Mouse (Mus musculus) kidney, postnatal 4 days (tissue): ENCODE results near the gene Pou3f3.

Experiments
- DNase-seq, 2 experiments: peaks; one replicate each; pipeline ENCODE4 v3.0.0; 2021; ENCODE audit warnings: mixed read lengths in 2 of 2

Pou3f3 gene

DNA sequence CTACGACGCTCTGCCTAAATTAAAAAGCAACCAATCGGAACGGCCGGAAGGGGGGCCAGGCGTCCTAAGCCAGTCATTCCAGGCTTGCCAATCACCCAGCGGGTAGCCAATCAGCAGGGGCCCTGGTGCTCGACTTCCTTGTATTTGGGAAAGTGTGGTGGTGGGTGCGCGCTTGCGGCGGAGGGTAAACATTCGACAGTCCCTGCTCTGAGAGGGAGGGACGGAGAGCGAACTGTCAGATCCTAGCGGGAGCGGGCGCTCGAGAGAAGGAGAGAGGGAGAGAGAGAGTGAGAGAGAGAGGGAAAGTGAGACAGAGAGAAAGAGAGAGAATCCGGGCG lies at the start of gene Pou3f3:
Pou3f3 (plus strand) TSS at position 191 of the 338 bp plus-strand sequence.
- peak; percentile 85 to 92 for DNase-seq

DNA sequence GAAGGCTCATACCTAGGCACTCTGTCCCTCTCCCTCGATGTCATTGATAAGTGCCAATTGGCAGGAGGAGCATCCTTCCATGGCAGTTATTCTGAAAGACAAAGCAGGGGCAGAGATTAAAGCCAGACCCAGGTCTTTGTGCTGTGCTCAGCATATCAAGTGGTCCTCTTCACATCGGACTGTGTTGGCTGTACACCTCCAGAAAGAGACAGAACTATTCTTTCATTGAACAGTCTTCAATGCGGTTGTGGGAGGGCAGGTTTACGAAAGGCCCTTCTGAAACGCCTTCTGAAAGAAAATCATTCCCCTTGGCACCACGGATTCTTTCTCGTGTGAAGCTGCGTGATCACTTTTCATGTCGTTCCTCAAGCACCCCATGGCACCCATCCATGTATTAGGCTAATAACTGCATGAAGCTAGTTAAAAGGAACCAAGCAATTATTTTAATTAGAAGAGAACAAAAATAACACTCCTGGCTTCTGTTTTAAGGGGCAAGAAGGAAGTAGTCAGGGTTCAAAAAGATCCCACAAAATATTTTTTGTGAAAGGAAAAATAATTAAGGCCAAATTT lies 47.1 kb upstream of the Pou3f3 start:
- no peak for DNase-seq

DNA sequence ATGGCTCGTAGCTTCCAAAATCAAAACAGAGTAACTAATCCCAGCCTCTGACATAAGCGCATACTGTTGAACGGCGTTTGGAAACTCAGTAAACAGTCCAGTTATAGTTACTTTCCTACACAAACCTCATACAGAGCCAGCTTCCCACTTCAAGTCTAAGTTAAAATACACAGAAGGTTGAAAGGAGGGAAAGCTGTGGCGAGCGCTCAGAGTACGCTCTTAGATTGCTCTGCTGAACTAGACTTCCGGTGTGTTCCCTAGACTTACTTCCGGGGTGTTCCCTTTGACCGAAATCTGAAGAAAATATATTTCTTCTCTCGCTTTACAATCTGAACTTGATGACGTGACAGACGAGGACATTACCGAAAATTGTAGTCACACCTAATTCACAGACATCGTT lies 44.1 kb upstream of the Pou3f3 start:
- no peak for DNase-seq

DNA sequence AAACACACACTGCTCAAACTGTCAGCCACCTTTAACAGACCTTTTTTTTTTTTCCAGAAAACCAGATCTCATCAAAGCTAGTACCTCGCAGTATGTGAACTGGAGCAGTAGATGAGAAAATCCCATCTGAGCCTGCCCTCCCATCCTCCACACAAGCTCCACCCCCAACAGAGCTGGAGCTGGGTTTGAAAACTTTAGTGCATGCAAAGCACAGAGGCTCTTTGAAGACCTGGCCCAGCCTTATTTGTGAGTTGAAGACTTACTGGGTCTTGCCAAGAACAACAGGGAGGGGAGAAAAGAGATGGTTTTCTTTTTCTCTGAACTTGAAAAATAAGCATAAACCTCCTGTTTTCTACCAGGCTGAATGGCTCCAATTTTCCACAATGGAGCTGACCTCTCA lies 28.0 kb upstream of the Pou3f3 start:
- no peak for DNase-seq

DNA sequence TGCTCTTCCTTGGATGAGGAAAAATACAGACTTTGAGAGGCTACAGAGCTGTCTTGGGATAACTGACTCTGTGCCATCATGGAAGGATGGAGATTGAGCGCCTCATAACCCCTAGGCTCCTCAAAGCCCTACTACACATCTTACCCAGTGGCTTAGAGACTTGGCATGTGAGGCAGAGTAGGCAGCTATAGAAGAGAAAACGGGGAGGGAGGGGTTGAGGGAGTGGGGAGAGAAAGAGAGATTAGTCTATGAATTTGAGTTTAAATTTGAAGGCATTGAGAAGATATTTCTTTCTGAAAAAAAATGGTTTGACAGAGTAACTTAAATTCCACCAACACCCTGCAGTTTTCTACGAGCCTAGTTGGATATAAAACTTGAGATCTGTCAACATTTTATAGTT lies 14.9 kb upstream of the Pou3f3 start:
- no peak for DNase-seq

DNA sequence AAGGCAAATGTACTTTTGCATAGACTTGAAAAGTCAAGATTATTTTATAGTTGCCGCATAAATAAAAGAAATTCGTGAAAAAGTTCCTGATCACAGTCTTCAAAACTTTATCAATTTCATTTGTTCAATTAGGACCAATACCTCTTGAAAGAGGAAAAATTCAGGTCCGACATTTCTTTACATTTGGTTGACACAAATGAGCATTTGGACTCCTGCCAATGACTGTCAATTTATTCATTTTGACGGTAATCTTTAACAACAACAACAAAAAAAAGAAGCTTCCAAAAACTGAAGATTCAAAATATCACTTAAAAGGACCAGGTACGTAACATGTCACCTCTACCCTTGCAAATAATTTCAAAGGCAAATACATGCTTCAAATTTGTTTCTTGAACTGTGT lies 13.8 kb upstream of the Pou3f3 start:
- no peak for DNase-seq

DNA sequence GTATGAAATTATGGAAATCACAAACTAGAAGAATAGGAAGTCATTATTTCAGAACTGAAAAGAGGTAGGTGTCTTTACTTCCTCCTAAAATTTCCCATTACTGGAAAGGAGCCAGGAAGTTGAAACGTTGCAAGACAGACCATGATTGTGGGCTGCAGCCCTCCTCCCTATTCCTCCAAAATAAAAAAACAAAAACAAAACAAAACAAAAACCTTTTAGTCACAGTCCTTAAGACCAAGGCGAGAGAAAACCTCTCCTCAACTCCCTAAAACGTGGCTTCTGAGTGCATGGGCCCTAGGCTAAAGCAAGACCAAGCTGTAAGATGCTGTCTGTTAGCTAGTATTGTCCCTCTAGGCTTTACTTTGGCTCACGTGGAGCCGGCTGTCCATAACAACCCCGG lies 11.7 kb upstream of the Pou3f3 start:
- no peak for DNase-seq

DNA sequence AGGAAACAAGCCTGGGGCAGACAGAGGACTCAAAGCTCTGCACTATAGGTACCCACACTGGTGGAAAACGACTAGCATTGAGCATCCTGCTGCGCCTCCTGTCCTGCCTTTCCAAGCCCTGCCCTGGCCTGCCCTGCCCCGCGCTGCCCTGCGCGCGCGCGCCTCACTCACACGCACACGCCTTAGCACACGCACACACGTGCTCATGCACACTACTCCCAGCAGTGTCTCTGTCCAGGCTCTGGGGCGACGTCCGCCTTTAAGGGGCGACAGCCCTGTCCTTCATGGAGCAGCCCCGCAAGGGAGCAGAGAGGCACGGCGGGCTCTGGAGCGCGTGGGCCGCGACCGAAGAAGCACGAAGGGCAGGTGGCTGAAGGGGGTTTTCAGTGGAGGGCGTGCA lies 11.2 kb upstream of the Pou3f3 start:
- DNase-seq = peak; percentile 34 to 55

DNA sequence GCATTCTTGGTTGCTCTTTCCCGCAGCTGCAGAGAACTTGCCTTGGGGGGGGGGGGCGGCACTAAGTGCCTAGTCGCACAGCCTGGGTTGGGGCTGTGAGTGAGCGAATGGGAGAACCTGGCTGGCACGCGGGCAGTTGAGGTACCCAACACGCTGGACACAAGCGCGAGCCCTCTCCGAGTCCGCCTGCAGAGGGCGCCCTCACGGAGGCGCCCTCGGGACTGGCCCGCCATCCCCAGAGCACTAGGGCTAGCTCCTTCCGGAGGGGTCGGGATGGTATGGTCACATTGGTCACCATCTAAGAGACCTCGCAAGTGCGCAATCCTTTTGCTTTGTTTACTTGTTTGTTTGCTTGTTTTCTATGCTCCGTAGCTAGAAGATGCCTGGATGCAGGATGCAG lies 10.8 kb upstream of the Pou3f3 start:
- peak; percentile 65 to 78 for DNase-seq

DNA sequence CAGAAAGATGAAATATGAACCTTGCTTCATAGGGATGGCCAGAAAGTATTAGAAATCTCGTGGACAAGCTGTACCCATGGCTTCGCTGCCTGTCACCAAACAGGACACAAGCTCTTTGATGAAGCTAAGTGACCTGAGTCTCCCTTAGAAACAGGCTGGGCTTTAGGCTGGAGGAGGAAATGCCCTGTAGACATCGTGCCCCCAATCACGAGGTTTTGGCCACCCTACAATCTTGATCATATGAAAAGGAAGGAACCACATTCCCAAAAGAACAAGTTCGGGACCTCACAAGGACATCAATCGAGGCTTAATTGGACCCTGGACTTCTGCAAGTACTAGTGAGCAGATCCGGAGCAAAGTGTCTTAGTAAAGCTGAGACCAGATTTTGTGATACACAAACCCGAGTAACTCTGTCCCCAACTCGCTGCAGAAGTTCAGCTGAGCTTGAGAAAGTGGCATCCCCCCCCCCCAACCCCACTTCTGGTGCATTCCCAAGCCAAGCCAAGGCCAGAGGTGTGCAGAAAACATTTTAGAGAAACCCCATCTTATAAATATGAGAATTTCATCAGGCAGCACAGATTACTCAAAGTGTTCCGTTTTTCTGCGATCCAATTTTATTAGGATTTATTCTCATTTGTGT lies 10.1 kb upstream of the Pou3f3 start:
- no peak for DNase-seq

DNA sequence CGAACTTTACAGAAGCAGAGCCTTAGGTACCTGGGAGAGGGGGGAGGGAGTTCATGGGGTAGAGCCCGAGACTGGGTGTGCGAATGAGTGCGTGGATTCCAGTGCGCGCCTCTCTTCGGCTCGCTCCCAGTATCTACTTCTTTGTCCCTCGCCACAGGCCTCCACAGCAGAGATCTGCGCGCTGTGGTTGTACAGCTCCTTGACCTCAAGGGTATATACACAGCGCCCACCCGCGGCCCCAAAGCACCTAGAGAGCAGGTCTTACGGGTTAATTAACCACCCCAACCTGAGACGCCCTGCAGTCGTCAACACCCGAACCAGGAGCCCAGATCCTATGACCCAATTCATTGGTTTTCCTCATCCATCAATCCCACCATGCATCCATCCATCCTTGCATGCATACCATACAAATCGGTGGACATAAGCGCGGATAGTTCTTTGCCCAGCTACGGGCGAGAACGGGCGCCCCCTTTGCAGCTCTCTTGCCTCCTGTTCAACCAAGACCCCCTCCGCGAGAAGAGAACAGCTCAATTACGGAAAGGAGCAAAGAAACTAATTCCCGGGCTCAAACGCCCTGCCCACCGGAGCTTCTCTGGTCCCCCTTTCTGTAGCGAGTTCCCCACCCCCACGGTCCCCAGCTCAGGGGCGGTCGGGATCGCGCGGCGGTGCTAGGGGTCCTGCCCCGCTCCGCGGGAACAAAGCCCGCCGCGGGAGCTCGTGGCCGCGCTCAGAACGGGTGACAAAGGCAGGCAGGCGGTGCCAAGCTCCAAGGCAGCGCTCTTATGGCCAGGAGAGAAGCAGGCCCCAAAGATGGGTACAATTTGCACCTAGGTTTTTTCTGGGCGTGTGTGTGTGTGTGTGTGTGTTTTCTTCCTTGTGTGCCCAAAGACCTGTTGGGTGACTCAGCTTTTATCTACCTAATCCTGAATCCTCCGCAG lies 9.1 kb upstream of the Pou3f3 start:
- DNase-seq = peak; percentile 55 to 77

DNA sequence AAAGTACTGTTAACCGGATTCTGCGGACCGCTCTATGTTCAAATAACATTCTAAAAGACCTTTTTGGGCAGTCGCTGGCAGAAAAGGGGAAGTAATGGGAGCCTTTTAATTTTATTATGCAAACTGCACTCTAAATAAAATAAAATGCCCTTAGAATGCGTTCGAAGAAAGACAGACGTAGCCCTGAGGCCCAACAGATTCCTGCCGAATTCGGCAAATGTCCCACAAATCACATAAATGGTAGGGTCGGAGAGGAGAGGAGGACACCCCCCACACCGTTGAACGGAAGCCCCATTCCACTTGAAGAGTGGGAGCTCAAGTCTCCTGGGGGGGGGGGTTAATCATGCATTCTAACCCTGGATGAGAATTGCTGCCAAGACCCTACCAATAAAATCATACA lies 8.3 kb upstream of the Pou3f3 start:
- DNase-seq = peak in 1 of 2 experiments; percentile 7

DNA sequence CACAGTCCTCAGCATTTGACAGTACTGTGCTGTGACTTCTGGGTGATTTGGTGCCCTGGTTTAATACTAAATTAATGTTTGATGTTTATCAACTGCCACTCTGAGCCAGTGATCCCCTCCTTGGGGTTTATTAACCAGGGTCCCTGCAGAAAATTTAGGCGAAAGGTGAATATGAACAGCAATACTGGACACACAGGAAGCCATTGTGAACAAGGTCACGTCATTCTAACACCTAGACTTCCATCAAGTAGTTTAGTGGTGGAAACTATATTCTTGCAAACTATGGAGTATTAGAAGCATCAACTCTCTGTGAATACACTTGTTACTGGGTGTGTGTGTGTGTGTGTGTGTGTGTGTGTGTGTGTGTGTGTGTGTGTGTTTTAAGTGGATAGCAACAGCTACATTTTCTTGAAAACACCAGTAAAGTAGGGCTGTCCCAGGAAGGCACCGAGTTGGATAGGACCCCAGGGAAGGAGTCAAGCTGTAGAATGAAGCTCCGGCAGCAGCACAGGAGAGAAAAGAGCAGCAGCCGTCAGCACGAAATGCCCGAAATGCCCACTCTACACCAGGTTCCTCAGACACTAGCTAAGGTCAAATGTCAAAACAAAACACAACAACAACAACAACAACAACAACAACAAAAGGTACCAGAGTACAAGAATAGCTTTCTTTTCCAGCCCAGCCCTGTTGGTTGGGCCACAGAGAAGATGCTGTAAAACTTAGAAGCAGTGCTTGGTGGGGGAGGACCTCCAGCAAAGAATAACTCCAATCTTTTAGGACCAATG lies 7.6 kb upstream of the Pou3f3 start:
- DNase-seq = no peak

DNA sequence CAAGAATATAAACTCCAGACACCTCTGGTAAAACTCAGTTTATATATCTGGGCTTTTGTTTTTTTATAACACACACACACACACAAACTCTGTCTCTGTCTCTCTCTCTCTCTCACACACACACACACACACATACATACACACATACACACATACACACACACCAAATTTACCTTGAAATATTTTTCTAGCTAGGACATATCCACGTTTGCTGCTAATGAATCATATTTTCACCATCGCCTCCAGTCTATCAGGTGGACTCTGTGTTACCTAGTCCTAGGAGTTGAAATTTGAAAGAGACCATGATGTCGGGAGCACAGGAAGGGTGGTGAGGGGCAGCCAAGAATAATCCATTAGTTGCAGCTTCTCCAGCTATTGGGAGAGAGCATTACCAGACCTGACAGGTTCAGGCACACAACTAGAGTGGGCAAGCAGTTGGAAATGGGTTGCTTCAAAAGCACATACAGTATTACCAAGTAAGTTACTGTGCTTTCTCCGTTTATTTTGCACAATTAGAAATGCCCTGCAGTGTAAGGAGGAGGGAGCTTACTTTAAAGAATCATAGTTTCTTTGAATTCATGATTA lies 6.9 kb upstream of the Pou3f3 start:
- no peak for DNase-seq

DNA sequence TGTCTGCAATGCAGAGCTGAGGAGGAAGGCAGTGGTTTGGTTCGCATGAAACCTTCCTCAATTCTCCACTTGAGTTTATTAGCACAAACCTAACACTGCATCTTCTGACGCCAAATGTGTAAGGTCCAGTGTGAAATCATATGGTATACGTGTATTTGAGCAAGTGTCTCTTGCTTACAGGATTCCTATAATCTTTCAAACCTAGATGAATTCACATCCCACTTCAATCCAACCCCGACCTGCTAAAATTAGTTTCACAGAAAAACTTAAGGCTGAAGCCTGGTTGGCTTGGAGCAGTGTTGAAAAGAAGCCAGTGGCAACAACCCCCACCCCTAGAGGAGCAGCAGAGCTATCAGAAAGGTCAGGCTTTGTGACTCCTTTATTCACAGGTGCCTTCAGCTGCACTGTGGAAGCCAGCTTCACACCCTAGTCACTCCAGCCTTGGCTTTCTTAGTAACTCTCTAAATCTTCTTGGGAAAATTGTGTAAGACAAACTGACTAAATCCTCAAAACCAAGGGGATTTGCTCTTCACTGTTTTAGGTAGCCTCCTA lies 5.5 kb upstream of the Pou3f3 start:
- DNase-seq = peak in 1 of 2 experiments; percentile 8

DNA sequence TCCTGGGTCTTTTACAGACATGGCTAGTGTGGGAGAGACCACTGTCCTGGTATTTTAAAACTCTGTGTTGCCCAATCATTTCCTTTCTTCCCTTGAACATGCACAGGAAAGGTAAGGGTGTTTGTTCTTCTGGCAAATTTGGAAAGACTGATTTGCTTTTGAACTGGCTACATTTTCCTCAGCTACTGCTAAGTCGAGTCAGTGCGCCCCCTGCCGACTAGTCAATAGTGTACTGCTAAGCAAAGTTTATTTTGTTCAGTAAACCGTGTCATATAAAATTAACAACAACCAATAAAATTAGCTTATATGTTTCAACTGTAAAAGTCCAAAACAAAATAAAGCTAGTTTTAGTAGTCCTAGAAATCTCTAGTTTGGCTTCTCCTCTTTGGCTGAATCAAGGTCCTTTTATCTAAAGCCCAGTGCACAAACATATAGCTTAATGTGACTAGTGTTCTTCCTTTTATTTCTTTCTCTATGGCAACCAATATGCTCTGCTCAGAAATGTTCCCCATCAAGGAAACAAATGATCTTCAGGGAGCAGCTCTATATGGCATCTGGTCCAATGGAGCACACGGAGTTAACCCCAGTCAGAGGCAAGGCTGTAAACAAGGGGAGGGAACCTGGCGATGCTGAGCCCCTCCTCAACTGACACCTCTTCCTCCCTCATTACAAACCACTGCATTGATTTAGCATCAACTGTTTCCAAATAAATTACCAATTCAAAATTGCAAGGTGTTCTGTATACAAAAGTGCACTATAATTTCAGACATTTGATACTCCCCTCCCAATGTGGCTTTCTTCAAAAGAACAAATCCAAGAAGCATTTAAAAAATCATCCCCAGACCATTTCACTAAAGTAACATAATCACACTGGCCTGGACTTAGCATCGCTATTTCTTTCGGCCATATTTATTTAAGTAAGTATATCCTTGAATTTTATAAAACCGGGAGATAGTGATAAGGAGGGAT lies 4.1 kb upstream of the Pou3f3 start:
- DNase-seq = peak; percentile 92 to 93

DNA sequence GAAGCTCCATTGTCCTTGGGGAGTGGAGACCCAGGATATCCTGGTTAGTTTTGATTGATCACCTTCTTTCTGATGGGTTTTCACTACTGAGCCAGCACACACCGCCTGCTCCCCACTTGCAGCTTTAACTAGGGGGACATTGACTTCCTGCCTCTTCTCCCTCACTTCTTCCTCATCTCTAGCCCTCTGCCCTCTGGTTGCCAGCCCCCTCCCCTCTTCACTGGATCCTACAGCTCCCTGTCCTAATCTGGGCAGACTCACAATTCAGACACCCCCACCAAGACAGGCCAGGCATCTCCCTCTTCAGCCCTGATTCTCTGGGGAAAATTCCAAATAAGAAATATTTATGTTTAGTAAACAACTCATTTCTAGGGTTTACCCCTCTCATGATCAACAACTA lies 3.3 kb upstream of the Pou3f3 start:
- no peak for DNase-seq

DNA sequence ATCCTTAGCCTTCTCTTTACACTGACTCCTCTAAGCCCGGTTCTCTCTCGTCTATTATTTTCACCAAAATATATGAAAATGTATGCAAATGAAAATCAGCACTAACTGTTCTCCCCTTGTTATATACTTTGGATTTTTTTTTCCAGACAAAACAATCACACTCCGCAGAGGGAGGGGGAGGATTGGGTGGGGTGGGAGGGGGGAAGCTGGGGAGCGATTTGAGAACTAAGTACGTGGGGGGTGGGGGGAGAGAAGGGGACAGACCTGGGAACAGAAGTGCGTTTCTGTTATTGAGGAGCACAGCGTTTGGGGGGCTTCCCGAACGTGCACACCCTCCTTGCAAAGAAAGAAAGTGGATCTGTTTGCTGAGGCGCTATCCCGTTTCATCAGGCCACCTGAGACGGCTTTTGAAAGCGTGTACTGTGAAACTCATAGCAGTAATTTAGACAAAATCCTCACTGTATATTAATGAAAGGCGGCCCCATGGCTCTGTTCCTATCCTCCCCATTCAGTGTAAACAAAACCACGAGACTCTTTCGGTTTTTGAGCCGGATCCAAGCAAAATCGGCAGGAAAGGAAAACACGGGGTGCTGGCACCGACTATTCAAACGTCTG lies 2.4 kb upstream of the Pou3f3 start:
- peak in 1 of 2 experiments; percentile 31 for DNase-seq

DNA sequence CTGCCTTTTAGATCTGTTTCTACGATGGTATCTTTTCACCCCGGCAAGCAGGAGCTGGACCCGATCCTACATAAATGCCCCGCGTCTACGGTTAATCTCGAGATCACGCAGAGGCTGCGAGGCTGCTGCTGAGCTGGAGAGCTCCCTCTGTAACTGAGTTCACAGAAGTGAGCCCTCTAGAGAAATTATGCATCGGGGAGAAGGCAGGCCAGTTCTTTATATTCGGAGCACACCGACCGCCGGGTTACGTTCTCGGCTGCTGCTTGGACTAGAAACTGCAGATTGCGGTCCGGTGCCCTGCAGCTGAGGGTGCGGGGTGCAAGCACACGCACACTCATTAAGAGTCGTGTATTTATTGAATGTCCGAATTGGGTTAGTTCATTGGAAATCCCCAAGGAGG lies 1.7 kb upstream of the Pou3f3 start:
- peak; percentile 52 to 69 for DNase-seq

DNA sequence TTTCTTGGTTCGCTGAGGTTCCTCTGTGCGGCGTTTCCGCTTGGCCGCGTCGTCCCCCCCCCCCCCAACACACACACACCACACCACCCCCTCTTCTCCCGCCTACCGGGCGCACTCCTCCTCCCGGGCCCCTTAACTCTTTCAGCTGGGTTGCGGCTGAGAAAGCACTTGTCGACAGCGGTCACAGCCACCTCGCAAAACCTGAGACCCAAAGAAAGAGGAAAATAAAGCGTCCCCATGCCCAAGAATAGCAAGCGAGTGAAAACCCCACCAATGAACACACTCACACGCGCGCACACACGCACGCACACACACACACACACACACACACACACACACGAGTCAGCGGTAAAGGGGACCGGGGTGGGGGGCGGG lies 1.3 kb upstream of the Pou3f3 start:
- peak; percentile 59 to 73 for DNase-seq
